Mouse (Mus musculus) embryonic facial prominence, embryonic 12.5 days (tissue): ENCODE results near the gene Pde4d. TPM values are rescaled to one million over a fixed set of nuclear protein-coding genes. Genes with fewer than 3 reads are reported as not detected.

Experiments used
- ATAC-seq: fragments of 200-750 bp; cut with Nextera tagmentation; 2 replicates; pipeline ENCODE4 v1.8.0; 2017; ENCODE audit not compliant: insufficient number of reproducible peaks, insufficient read depth, low FRiP score, low TSS enrichment
- H3K27ac ChIP-seq: fragments of 300-500 bp; sonication (generic); 2 replicates; pipeline ENCODE4 v1.5.1; 2016; ENCODE audit warnings: mild to moderate bottlenecking
- H3K27me3 ChIP-seq: fragments of 300-500 bp; sonication (generic); 2 replicates; pipeline ENCODE4 v1.6.1; 2016; ENCODE audit warnings: mild to moderate bottlenecking, moderate library complexity
- H3K36me3 ChIP-seq: fragments of 300-500 bp; sonication (generic); 2 replicates; pipeline ENCODE4 v1.6.1; 2016; ENCODE audit warnings: mild to moderate bottlenecking
- H3K4me1 ChIP-seq: fragments of 300-500 bp; sonication (generic); 2 replicates; pipeline ENCODE4 v1.6.1; 2016
- H3K4me2 ChIP-seq: fragments of 300-500 bp; sonication (generic); replicated peaks from 2 replicates; pipeline ENCODE4 v1.6.1; 2016; ENCODE audit warnings: mild to moderate bottlenecking, moderate library complexity
- H3K4me3 ChIP-seq: fragments of 300-500 bp; sonication (generic); 2 replicates; pipeline ENCODE4 v1.5.1; 2016; ENCODE audit warnings: mild to moderate bottlenecking
- H3K9ac ChIP-seq: fragments of 300-500 bp; sonication (generic); 2 replicates; pipeline ENCODE4 v1.6.1; 2016; ENCODE audit warnings: mild to moderate bottlenecking, moderate library complexity
- H3K9me3 ChIP-seq: fragments of 300-500 bp; sonication (generic); 2 replicates; pipeline ENCODE4 v1.6.1; 2016; ENCODE audit warnings: mild to moderate bottlenecking, moderate library complexity
- WGBS: fragments of 180-500 bp; shearing (Covaris S2); methylation state at CpG from one replicate; pipeline ENCODE4 v1.1.7; 2016; 5-methylcytosine and 5-hydroxymethylcytosine counted together
- polyA plus RNA-seq: library from polyadenylated mRNA; unstranded; fragments of >200 nt; fragmentation: Nextera tagmentation; extraction: Ambion mirVana; gene quantifications from 2 replicates; pipeline ENCODE4 v1.2.1, GENCODE M21; 2016

Gene Pde4d
- polyA plus RNA-seq, 1 experiment from 2014 or later, result 20.4 TPM

DNA sequence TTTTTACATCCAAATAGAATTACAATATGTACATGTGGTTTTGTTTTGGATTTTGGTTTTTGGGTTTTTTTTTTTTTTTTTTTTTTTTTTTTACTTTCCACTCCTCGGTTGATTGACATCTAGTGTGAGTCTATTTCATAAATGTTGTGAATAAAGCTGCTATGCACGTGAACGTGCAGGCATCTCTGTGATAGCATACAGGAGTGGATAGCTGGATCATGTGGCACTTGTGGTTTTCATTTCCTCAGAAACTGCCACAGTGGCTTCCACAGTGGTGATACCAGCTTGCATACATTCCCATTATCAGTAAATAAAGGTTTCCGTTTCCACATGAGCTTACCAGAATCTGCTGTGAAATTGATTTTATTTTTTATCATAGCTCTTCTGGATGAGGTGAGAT, 506.3 kb downstream of the Pde4d start:
- no peak for ATAC-seq
- no peak overlapping the region for H3K27ac ChIP-seq
- WGBS, result 67% methylated on average over 4 of the region's 4 CpGs
- no peaks in the 10 kb centered on the region for H3K9me3 ChIP-seq
- no peaks in the 10 kb centered on the region for H3K27me3 ChIP-seq
- no peak overlapping the region for H3K4me2 ChIP-seq
- no peak overlapping the region for H3K9ac ChIP-seq
- no peak overlapping the region for H3K4me3 ChIP-seq
- no peaks in the 10 kb centered on the region for H3K36me3 ChIP-seq
- H3K4me1 ChIP-seq, result no peaks in the 10 kb centered on the region

DNA sequence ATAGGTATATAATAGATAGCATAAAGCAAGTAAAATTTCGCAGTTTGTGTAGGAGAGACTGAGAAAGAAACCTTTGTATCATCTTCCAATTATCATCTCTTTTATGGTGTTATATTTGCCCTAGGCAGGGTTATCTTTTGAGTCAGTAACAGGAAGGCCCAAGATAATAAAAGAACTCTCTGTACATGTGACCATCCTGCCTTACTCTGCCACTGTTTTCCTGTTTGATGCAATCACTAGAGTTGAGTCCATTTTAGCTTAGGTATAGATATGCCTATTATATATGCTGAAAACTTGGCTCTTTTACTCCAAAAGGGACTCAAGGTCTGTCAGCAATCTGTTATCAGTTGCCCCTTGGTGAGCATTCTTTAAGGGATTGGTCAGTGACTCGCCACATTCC, 514.3 kb downstream of the Pde4d start:
- Histone ChIP-seq H3K9me3 (no peaks in the 10 kb centered on the region), H3K27me3 (no peaks in the 10 kb centered on the region), H3K9ac (no peak overlapping the region), H3K36me3 (no peaks in the 10 kb centered on the region), H3K4me1 (no peaks in the 10 kb centered on the region), H3K4me2 (no peak overlapping the region), H3K27ac (no peak overlapping the region), H3K4me3 (no peak overlapping the region)
- no peak for ATAC-seq
- 80% methylated on average over 2 of the region's 2 CpGs for WGBS

- H3K4me2 ChIP-seq, result no peak overlapping the region
- H3K27ac ChIP-seq, result no peak overlapping the region
- H3K9ac ChIP-seq, result no peak overlapping the region
- WGBS, result 90% methylated on average over 1 of the region's 1 CpGs
- H3K9me3 ChIP-seq, result no peaks in the 10 kb centered on the region
- H3K4me3 ChIP-seq, result no peak overlapping the region
- no peaks in the 10 kb centered on the region for H3K27me3 ChIP-seq
- H3K36me3 ChIP-seq, result no peaks in the 10 kb centered on the region
- H3K4me1 ChIP-seq, result no peaks in the 10 kb centered on the region
- no peak for ATAC-seq
These were observed 531.4 kb downstream of the Pde4d start for GRCm38 (mm10) chr13:108981144-108981543.

DNA sequence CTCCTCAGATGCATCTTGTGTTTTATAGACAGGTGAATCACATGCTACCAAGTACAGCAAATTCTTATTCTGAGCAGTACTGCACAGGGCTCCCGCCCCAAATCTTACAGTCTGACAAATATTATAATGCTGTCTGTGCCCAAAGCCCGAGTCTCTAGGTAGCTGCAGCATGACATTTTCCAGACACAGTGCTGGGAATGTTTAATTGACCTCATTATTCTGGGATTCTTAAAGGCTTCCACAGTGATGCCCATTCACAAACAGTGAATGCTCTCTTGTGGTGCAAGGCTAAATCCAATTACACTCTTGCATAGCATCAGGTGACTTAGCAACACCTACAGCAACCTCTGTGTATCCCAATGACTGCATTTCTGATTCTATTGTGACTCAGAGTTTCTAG, 549.0 kb downstream of the Pde4d start:
- H3K4me1 ChIP-seq, result no peaks in the 10 kb centered on the region
- no peak for ATAC-seq

GRCm38 (mm10) chr13:109024703-109025102, 575.0 kb downstream of the Pde4d start:
- Histone ChIP-seq H3K9ac (no peak overlapping the region), H3K4me1 (no peaks in the 10 kb centered on the region), H3K27me3 (no peaks in the 10 kb centered on the region), H3K9me3 (no peaks in the 10 kb centered on the region), H3K27ac (no peak overlapping the region), H3K4me2 (no peak overlapping the region), H3K36me3 (no peaks in the 10 kb centered on the region), H3K4me3 (no peak overlapping the region)
- ATAC-seq, result no peak
- 81% methylated on average over 1 of the region's 1 CpGs for WGBS

More for the DNA sequence above, 549.0 kb downstream of the Pde4d start:
- Histone ChIP-seq H3K4me3 (no peak overlapping the region), H3K4me2 (no peak overlapping the region), H3K27ac (no peak overlapping the region), H3K36me3 (no peaks in the 10 kb centered on the region), H3K9me3 (no peaks in the 10 kb centered on the region), H3K27me3 (no peaks in the 10 kb centered on the region), H3K9ac (no peak overlapping the region)
- 64% methylated on average over 2 of the region's 2 CpGs for WGBS

DNA sequence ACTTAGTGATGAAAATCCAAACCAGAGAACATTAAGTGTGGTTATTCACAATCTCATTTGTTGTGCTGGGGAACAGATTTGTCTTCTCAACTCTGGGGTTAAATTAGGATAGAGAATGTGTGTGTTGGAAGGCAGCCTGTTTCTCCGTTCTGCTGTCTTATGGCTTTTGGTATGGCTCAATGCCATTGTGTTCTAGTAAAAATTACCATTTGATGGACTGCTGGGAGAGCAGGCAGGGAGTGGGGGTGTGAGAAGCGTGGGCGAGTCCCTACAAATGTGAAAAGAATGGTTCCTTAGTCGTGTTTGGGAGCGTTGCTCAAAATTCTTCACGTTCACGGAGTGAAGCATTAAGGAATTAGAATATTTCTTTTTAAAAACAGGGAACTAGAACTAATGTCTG, 597.4 kb downstream of the Pde4d start:
- no peak for ATAC-seq
- no peak overlapping the region for H3K27ac ChIP-seq
- no peak overlapping the region for H3K9ac ChIP-seq
- no peaks in the 10 kb centered on the region for H3K9me3 ChIP-seq
- no peaks in the 10 kb centered on the region for H3K27me3 ChIP-seq
- H3K4me3 ChIP-seq, result no peak overlapping the region
- H3K36me3 ChIP-seq, result no peaks in the 10 kb centered on the region
- WGBS, result 75% methylated on average over 7 of the region's 7 CpGs
- no peak overlapping the region for H3K4me2 ChIP-seq
- H3K4me1 ChIP-seq, result no peaks in the 10 kb centered on the region

DNA sequence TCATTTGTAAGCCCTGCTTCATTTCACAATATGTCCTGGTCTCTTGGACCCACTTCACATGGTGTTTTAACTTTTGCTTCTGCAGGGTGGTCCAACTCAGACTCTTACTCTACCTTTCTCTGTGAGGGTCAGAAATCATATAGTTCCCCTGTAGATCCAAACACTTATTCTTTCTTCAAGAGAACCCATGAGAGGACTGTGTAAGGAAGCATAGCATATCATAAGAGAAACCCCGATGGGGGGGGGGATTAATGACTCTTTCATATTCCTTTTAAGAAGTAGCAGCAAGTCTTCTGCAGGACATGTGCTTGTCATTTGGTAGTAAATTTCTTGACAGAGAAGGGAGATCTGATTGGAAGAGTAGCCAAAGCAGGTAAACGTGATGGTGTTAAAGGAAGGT, 603.1 kb downstream of the Pde4d start:
- H3K4me2 ChIP-seq, result no peak overlapping the region
- ATAC-seq, result no peak
- WGBS, result 65% methylated on average over 2 of the region's 2 CpGs
- no peaks in the 10 kb centered on the region for H3K4me1 ChIP-seq
- no peaks in the 10 kb centered on the region for H3K27me3 ChIP-seq
- H3K4me3 ChIP-seq, result no peak overlapping the region
- no peaks in the 10 kb centered on the region for H3K36me3 ChIP-seq
- H3K9ac ChIP-seq, result no peak overlapping the region
- no peaks in the 10 kb centered on the region for H3K9me3 ChIP-seq
- H3K27ac ChIP-seq, result no peak overlapping the region

- H3K9ac ChIP-seq, result no peak overlapping the region
- H3K4me3 ChIP-seq, result no peak overlapping the region
- H3K9me3 ChIP-seq, result no peaks in the 10 kb centered on the region
- no peak overlapping the region for H3K27ac ChIP-seq
- WGBS, result 64% methylated on average over 10 of the region's 10 CpGs
- H3K4me2 ChIP-seq, result no peak overlapping the region
- no peaks in the 10 kb centered on the region for H3K4me1 ChIP-seq
- no peak for ATAC-seq
- H3K36me3 ChIP-seq, result no peaks in the 10 kb centered on the region
- H3K27me3 ChIP-seq, result no peaks in the 10 kb centered on the region
These were observed 603.7 kb downstream of the Pde4d start for GRCm38 (mm10) chr13:109053242-109054018.

GRCm38 (mm10) chr13:109058045-109058444, 608.3 kb downstream of the Pde4d start:
- H3K9ac ChIP-seq, result no peak overlapping the region
- no peaks in the 10 kb centered on the region for H3K36me3 ChIP-seq
- ATAC-seq, result no peak
- H3K27ac ChIP-seq, result no peak overlapping the region
- no peak overlapping the region for H3K4me3 ChIP-seq
- no peak overlapping the region for H3K4me2 ChIP-seq
- 18% methylated on average over 4 of the region's 4 CpGs for WGBS
- no peaks in the 10 kb centered on the region for H3K4me1 ChIP-seq
- H3K9me3 ChIP-seq, result no peaks in the 10 kb centered on the region
- H3K27me3 ChIP-seq, result no peaks in the 10 kb centered on the region

DNA sequence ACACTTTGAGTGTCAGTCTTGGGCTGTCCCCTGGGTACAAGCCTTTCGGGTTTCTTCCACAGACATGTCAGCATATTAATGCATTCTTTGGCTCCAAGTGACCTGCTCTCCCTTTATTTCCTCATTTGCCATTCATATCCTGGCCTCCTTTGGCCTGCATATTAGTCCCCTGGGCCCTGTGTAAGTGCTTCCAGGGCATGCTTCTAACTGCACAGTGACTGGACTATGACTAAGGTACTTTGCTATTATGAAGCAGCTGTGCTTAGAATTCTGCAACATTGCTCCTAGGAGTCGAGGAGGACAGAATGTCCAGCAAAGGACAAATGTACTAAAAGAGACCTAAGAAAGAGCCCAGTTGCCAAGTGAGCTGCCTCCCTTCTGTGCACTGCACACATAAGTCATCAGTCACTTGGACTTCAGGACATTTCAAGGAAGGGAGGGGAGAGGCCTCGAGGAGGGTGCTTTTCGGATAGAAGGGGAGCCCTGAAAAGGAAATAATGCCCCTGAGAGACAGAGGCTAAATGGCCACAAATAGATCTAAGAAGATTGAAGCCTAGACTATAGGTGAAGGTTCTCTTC, 616.9 kb downstream of the Pde4d start:
- H3K4me3 ChIP-seq, result no peak overlapping the region
- H3K36me3 ChIP-seq, result no peaks in the 10 kb centered on the region
- 65% methylated on average over 4 of the region's 4 CpGs for WGBS
- no peak overlapping the region for H3K27ac ChIP-seq
- no peak overlapping the region for H3K4me2 ChIP-seq
- no peak for ATAC-seq
- H3K9me3 ChIP-seq, result no peaks in the 10 kb centered on the region
- H3K4me1 ChIP-seq, result no peaks in the 10 kb centered on the region
- H3K27me3 ChIP-seq, result no peaks in the 10 kb centered on the region
- no peak overlapping the region for H3K9ac ChIP-seq

GRCm38 (mm10) chr13:109068258-109069219, 618.8 kb downstream of the Pde4d start:
- Histone ChIP-seq H3K27ac (no peak overlapping the region), H3K9ac (no peak overlapping the region), H3K4me1 (no peaks in the 10 kb centered on the region), H3K9me3 (no peaks in the 10 kb centered on the region), H3K27me3 (no peaks in the 10 kb centered on the region), H3K4me3 (no peak overlapping the region), H3K36me3 (no peaks in the 10 kb centered on the region), H3K4me2 (no peak overlapping the region)
- no peak for ATAC-seq
- 72% methylated on average over 8 of the region's 8 CpGs for WGBS
